Mouse (Mus musculus) brain, embryonic 14.5 days (tissue): ENCODE data around the gene Dab2ip. TPM values are rescaled to one million over a fixed set of nuclear protein-coding genes. Genes with fewer than 3 reads are reported as not detected.

ENCODE experiments used
- DNase-seq: peaks from one replicate; pipeline ENCODE4 v3.0.0-alpha.2; 2011; ENCODE audit warnings: low read depth
- CTCF ChIP-seq: fragments of 200-500 bp; IDR thresholded peaks from 2 replicates; pipeline ENCODE4 v1.5.1; 2012; ENCODE audit warnings: inconsistent platforms, mild to moderate bottlenecking, moderate library complexity, borderline replicate concordance; ENCODE audit not compliant: insufficient read depth, insufficient read length; ENCODE audit errors: extremely low read depth
- POLR2A ChIP-seq: fragments of 200-500 bp; IDR thresholded peaks from 2 replicates; pipeline ENCODE4 v1.6.1; 2012; ENCODE audit warnings: mild to moderate bottlenecking, inconsistent platforms, borderline replicate concordance; ENCODE audit not compliant: poor library complexity, insufficient read depth, insufficient read length, severe bottlenecking; ENCODE audit errors: extremely low read depth
- polyA plus RNA-seq: library from polyadenylated mRNA; depleted of rRNA; stranded (reverse); fragments of >200 nt; gene quantifications from 2 replicates; pipeline ENCODE4 v1.2.3, GENCODE M21; 2012

Dab2ip gene
- polyA plus RNA-seq, 1 experiment = 126 TPM

- no peak for TF ChIP-seq POLR2A
- no peak for TF ChIP-seq CTCF
- DNase-seq = peak; percentile 83
These were observed 125.9 kb downstream of the Dab2ip start for GRCm38 (mm10) chr2:35684005-35684404.

DNA sequence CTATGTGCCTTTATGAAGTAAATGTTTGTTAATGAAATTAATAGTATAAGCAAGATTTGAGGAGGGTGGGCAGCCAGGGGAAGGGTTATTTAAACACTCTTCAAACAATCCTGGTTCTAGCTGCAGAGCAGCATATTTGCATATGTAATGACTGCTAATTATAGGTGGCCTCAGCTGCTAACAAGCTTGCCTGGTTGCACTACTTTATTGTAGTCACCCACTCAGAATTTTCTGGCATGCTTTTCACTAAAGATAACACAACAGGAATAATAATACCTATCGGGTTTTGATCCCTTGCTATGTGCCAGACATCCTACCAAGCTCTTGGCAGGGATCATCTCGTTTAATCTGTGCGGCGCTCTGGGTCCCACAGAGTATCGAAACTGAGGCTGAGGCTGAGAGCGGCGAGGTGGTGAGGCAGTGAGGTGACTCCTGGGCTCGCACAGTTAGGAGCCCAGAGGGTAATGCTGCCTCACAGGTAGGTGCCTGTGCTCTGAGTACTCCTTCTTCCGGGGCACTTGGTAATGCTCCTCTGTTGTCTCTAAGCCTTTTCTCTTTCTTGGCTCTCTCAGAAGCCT lies 126.8 kb downstream of the Dab2ip start:
- peak; percentile 90 for DNase-seq
- no peak for TF ChIP-seq CTCF
- no peak for TF ChIP-seq POLR2A

DNA sequence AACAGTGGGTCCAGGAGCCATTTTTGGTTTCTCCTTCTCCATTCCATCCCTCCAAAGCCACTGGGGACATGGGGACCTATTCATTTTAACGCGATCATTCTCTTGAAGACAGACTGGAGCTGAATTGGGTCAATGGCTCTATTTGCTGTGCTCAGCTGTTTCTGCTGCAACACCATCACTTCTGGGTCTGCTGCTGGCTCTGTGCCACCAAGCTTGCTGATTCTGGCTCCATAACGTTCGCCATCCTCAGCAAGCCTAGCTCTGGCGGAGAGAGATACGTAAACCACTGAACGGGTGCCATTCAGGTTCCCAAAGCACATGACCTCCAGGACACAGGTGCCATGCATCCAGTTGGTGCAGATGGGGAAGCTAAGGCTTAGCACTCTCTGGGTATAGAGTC lies 128.0 kb downstream of the Dab2ip start:
- TF ChIP-seq CTCF = no peak
- no peak for TF ChIP-seq POLR2A
- DNase-seq = peak; percentile 73

GRCm38 (mm10) chr2:35687557-35688070 lies 129.5 kb downstream of the Dab2ip start:
- DNase-seq = no peak
- no peak for TF ChIP-seq POLR2A
- TF ChIP-seq CTCF = no peak

DNA sequence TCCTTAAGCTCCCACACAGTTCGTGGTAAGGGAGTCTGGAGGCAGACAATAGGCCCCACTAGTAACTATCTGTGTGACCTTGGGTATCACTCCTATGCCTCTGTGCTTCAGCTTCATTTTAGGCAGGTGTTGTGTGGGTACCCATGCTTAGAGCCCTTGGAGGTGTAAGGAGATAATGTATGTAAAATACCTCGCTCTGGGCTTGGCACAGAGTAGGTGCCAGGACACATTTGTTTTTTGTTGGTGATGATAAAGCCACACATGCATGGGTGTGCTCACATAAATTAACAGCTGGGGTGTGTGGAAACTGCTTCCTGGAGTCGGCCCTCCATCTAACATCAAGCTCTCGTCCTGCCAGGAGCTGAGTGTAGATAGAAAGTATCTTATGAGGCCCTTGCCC lies 130.1 kb downstream of the Dab2ip start:
- DNase-seq = peak; percentile 23
- no peak for TF ChIP-seq POLR2A
- no peak for TF ChIP-seq CTCF

DNA sequence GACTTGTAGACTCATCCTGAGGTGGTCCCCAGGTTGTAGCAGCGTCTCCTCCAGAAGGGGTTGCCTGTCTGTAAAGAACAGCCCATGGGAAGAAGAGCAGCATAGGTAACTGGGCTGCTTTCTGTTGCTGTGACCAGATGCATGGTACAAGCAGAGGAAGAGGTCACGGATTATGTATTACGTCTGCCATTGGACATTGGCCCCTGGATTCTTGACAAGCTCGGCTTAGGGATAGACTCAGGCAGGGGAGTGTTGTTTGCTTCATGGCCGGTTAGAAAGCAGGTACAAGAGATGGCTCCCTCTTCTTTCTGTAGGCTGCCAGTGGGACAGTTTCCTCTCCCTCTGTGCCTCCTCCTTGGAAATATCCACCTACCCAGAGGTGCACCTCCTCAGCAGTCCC lies 130.5 kb downstream of the Dab2ip start:
- TF ChIP-seq CTCF (no peak), POLR2A (no peak)

DNA sequence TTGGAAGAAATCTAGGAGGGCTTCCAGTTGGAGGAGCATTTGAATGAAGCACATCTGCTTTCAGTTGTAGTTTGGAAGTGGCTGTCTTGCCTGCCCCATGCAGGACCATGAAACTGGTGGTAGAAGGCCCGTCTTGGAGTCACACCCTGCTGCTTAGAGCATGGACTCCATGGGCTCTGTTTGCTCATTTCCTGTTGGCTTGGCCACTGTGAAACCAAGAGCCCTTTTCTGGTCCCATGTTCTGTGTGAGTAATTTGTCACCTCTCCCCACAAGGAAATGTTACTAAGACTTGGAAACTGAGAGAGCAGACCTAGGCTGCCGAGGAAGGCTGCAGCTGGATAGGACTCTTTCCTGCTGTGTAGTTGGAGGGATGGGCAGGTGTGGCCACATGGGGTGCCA lies 131.8 kb downstream of the Dab2ip start:
- TF ChIP-seq CTCF = no peak
- TF ChIP-seq POLR2A = no peak
- DNase-seq = no peak

More for the DNA sequence above, 130.5 kb downstream of the Dab2ip start:
- no peak for DNase-seq

DNA sequence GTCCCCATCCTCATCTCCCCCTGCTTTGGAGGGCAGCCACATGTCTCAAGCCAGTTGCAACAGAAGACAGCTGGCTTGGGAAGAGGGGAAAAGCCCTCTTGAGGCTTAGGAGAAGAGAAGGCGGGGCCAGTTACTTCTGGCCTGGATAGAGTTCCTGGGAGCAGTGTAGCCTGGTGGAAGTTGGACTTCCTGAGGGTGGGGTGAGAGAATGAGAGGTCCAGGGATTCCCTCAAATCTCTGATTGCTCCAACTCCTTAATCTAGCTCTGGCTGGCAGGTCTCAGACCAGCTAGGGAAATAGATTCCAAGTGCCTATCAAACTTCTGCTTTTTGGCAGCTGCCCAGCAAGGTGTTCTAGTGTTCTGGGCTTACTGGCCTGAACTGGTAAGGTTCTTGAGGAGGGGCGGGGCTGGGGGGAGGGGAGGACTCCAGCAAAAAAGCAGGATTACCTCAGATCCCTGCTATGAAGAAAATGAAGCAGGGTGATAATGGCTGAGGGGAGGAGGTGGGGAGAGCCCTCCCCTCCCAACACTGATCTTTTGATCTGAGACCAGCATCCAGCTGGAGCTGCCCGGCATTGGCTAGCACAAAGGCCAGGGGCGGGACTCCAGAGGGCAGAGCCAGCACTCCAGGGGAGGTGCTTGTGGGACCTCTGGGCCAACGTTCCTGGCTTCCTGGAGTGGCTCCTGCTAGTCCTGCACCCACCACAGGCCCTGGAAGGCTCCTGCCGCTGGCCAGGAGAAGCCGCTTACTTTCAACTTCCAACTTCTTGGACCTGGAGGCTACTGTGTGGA lies 133.4 kb downstream of the Dab2ip start:
- peak; percentile 77 for DNase-seq
- no peak for TF ChIP-seq POLR2A

GRCm38 (mm10) chr2:35692272-35692900 lies 134.3 kb downstream of the Dab2ip start:
- DNase-seq = no peak
- TF ChIP-seq POLR2A = no peak

GRCm38 (mm10) chr2:35693037-35693436 lies 135.0 kb downstream of the Dab2ip start:
- DNase-seq = no peak
- TF ChIP-seq CTCF (no peak), POLR2A (no peak)

- DNase-seq = no peak
- no peak for TF ChIP-seq CTCF
- no peak for TF ChIP-seq POLR2A
These were observed 136.0 kb downstream of the Dab2ip start for GRCm38 (mm10) chr2:35694111-35694510.
